Mouse (Mus musculus) MEL (cell line): Measurements from ENCODE around the gene Cux1. TPM values are rescaled to one million over a fixed set of nuclear protein-coding genes. Genes with fewer than 3 reads are reported as not detected.

Experiments
- DNase-seq: peaks from one replicate; pipeline ENCODE4 v3.0.0; 2011; ENCODE audit warnings: low read depth, low spot score
- H3K27ac ChIP-seq: 2 replicates; pipeline ENCODE4 v1.5.1; 2012; ENCODE audit warnings: low read depth, mild to moderate bottlenecking, control low read depth, low read length, moderate library complexity; ENCODE audit not compliant: control insufficient read depth
- H3K27me3 ChIP-seq, 2 experiments: fragments of 150-350 bp in 1 of 2; sonication (generic) in 1 of 2; 2 replicates each; pipeline ENCODE4 v1.6.1; 2012; ENCODE audit warnings: low read length in 2 of 2, mild to moderate bottlenecking in 2 of 2, improper control_type of control experiment in 1 of 2, moderate library complexity in 1 of 2; ENCODE audit not compliant: insufficient read depth in 2 of 2, control insufficient read depth in 1 of 2
- H3K36me3 ChIP-seq, 2 experiments: 2 replicates each; pipeline ENCODE4 v1.6.1; 2012 to 2014; ENCODE audit warnings: low read length in 2 of 2, improper control_type of control experiment in 1 of 2, inconsistent platforms in 1 of 2, mild to moderate bottlenecking in 1 of 2; ENCODE audit not compliant: insufficient read depth in 2 of 2, control insufficient read depth in 1 of 2
- H3K4me1 ChIP-seq, 2 experiments: fragments of 150-350 bp in 1 of 2; sonication (generic) in 1 of 2; 2 replicates each; pipeline ENCODE4 v1.6.1; 2012; ENCODE audit warnings: low read length in 2 of 2, improper control_type of control experiment in 1 of 2, mild to moderate bottlenecking in 1 of 2; ENCODE audit not compliant: insufficient read depth in 2 of 2, control insufficient read depth in 1 of 2
- H3K4me3 ChIP-seq, 2 experiments: fragments of 150-350 bp in 1 of 2; sonication (generic) in 1 of 2; 2 replicates each; pipeline ENCODE4 v1.5.1; 2012; ENCODE audit warnings: low read depth in 2 of 2, low read length in 2 of 2, mild to moderate bottlenecking in 2 of 2, moderate library complexity in 2 of 2, control low read depth in 1 of 2, improper control_type of control experiment in 1 of 2; ENCODE audit not compliant: control insufficient read depth in 1 of 2, insufficient read depth in 1 of 2
- H3K79me2 ChIP-seq: 2 replicates; pipeline ENCODE4 v1.6.1; 2012; ENCODE audit warnings: mild to moderate bottlenecking, low read length, moderate library complexity; ENCODE audit not compliant: control insufficient read depth, poor library complexity, insufficient read depth
- H3K9ac ChIP-seq: 2 replicates; pipeline ENCODE4 v1.6.1; 2012; ENCODE audit warnings: low read depth, mild to moderate bottlenecking, control low read depth, low read length, moderate library complexity; ENCODE audit not compliant: control insufficient read depth, poor library complexity, severe bottlenecking
- H3K9me3 ChIP-seq: fragments of 150-350 bp; sonication (generic); replicated peaks from 2 replicates; pipeline ENCODE4 v1.6.1; 2012; ENCODE audit warnings: mild to moderate bottlenecking, low read length, improper control_type of control experiment, moderate library complexity; ENCODE audit not compliant: insufficient read depth
- BHLHE40 ChIP-seq: IDR thresholded peaks from 2 replicates; pipeline ENCODE4 v1.6.1; 2012; ENCODE audit warnings: low read depth, mild to moderate bottlenecking, inconsistent platforms, low read length, improper control_type of control experiment, borderline replicate concordance
- CHD1 ChIP-seq: IDR thresholded peaks from 2 replicates; pipeline ENCODE4 v1.6.1; 2012; ENCODE audit warnings: low read depth, mild to moderate bottlenecking, inconsistent platforms, low read length, improper control_type of control experiment
- CHD2 ChIP-seq: IDR thresholded peaks from 2 replicates; pipeline ENCODE4 v1.6.1; 2011; ENCODE audit warnings: low read length, improper control_type of control experiment
- CTCF ChIP-seq, 3 experiments: IDR thresholded peaks in 2 of 3; conservative IDR thresholded peaks in 1 of 3; 2 replicates each; pipeline ENCODE4 v1.5.1; 2011 to 2012; ENCODE audit warnings: low read length in 3 of 3, low read depth in 2 of 3, mild to moderate bottlenecking in 2 of 3, improper control_type of control experiment in 1 of 3, inconsistent platforms in 1 of 3, mixed read lengths in 1 of 3, moderate library complexity in 1 of 3; ENCODE audit not compliant: control insufficient read depth in 1 of 3, insufficient read depth in 1 of 3, poor library complexity in 1 of 3, severe bottlenecking in 1 of 3
- E2F4 ChIP-seq: IDR thresholded peaks from 2 replicates; pipeline ENCODE4 v1.6.1; 2011; ENCODE audit warnings: low read depth, low read length, improper control_type of control experiment, borderline replicate concordance
- ETS1 ChIP-seq: IDR thresholded peaks from 2 replicates; pipeline ENCODE4 v1.6.1; 2012; ENCODE audit warnings: low read depth, mild to moderate bottlenecking, inconsistent platforms, low read length, improper control_type of control experiment, moderate library complexity
- KAT2A ChIP-seq: conservative IDR thresholded peaks from 2 replicates; pipeline ENCODE4 v1.6.1; 2012; ENCODE audit warnings: low read depth, low read length, improper control_type of control experiment, inconsistent platforms
- MAFK ChIP-seq: IDR thresholded peaks from 2 replicates; pipeline ENCODE4 v1.6.1; 2011; ENCODE audit warnings: low read depth, mild to moderate bottlenecking, low read length, improper control_type of control experiment, borderline replicate concordance
- MEF2A ChIP-seq: IDR thresholded peaks from 2 replicates; pipeline ENCODE4 v1.6.1; 2014; ENCODE audit warnings: low read depth, mild to moderate bottlenecking, inconsistent platforms, low read length, improper control_type of control experiment; ENCODE audit not compliant: poor library complexity, insufficient replicate concordance, severe bottlenecking; ENCODE audit errors: extremely low read depth
- MXI1 ChIP-seq: IDR thresholded peaks from 2 replicates; pipeline ENCODE4 v1.6.1; 2011; ENCODE audit warnings: mild to moderate bottlenecking, low read depth, low read length, improper control_type of control experiment
- MYB ChIP-seq: IDR thresholded peaks from 2 replicates; pipeline ENCODE4 v1.6.1; 2011; ENCODE audit warnings: mild to moderate bottlenecking, low read depth, low read length, improper control_type of control experiment
- NRF1 ChIP-seq: IDR thresholded peaks from 2 replicates; pipeline ENCODE4 v1.6.1; 2014; ENCODE audit warnings: low read depth, mild to moderate bottlenecking, inconsistent platforms, low read length, improper control_type of control experiment, moderate library complexity; ENCODE audit not compliant: poor library complexity, insufficient read depth, severe bottlenecking
- POLR2A ChIP-seq, 2 experiments: IDR thresholded peaks; 2 replicates each; pipeline ENCODE4 v1.6.1; 2011 to 2012; ENCODE audit warnings: low read length in 2 of 2, mild to moderate bottlenecking in 2 of 2, control low read depth in 1 of 2, improper control_type of control experiment in 1 of 2, low read depth in 1 of 2, moderate library complexity in 1 of 2; ENCODE audit not compliant: control insufficient read depth in 1 of 2, insufficient read depth in 1 of 2, poor library complexity in 1 of 2
- POLR2AphosphoS2 ChIP-seq: IDR thresholded peaks from 2 replicates; pipeline ENCODE4 v1.6.1; 2011; ENCODE audit warnings: low read length, improper control_type of control experiment
- SIN3A ChIP-seq: IDR thresholded peaks from 2 replicates; pipeline ENCODE4 v1.6.1; 2012; ENCODE audit warnings: low read length, improper control_type of control experiment, inconsistent platforms
- TCF12 ChIP-seq: IDR thresholded peaks from 2 replicates; pipeline ENCODE4 v1.6.1; 2014; ENCODE audit warnings: low read depth, mild to moderate bottlenecking, inconsistent platforms, low read length, improper control_type of control experiment, moderate library complexity
- USF1 ChIP-seq: IDR thresholded peaks from 2 replicates; pipeline ENCODE4 v1.6.1; 2014; ENCODE audit warnings: low read depth, mild to moderate bottlenecking, inconsistent platforms, low read length, improper control_type of control experiment, moderate library complexity
- ZMIZ1 ChIP-seq: IDR thresholded peaks from 2 replicates; pipeline ENCODE4 v1.6.1; 2012; ENCODE audit warnings: low read depth, mild to moderate bottlenecking, inconsistent platforms, low read length, improper control_type of control experiment, moderate library complexity
- polyA plus RNA-seq, 2 experiments: library from polyadenylated mRNA; stranded (reverse) in 1 of 2; unstranded in 1 of 2; fragments of >175 nt in 1 of 2; fragments of >200 nt in 1 of 2; gene quantifications; 2 replicates each; pipeline versions ENCODE4 v1.2.1 to v1.2.4; 2012; ENCODE audit warnings: low replicate concordance in 2 of 2, low read depth in 1 of 2; ENCODE audit not compliant: insufficient read length in 2 of 2, insufficient read depth in 1 of 2, missing spikeins in 1 of 2
- total RNA-seq: library from RNA; depleted of rRNA; stranded (reverse); fragments of 300-350 nt; gene quantifications from 2 replicates; pipeline ENCODE4 v1.2.3, GENCODE M21; 2012

The Cux1 gene
- total and polyA plus RNA-seq, 3 experiments = 71.1 to 104 TPM; not detected in 1

DNA sequence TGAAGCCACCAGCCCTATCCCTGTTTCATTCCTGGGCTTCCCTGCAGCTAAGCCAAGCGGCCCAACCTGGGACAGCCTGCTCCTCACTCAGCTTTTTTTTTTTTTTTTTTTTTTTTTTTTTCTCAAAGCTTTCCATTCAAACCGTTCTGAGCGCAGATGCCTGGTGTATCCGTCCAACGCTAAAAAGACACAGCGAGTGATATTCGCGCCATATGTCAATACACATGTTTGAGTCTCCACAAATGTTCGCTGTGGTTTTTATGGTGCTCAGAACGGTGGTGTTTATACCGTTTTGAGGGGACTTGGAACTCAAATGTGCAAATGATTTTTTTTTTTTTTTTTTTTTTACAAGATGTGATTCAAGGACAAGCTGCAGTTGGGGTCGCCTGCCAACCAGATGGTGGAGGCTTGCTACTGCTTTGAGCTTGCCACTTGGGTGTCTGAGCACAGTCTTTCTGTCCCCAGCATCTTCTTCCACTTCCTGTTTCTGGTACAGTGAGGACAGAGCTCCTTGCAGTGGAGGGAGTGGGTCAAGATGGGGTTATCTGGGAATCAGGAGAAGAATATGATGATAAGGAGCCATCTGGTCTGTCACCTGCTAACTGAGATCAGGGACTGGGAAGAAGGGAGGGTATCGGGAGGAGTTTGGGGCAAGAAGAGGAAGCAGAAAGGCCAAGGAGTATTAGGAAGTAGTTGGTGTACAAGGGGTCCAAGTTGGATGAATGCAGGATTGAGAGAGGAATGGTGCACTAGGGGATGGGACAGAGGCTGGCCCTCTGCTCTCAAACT, 36.1 kb upstream of the Cux1 start (continued):
- TF ChIP-seq SIN3A = no peak
- TF ChIP-seq MEF2A = no peak
- no peak for TF ChIP-seq USF1
- no peak for TF ChIP-seq KAT2A
- TF ChIP-seq POLR2A (IDR thresholded peaks at IDR 0.05; ENCODE audit: control insufficient read depth in 1 of 2, insufficient read depth in 1 of 2, low read depth in 1 of 2, low read length in 2 of 2, poor library complexity in 1 of 2) = no peak
- no peak for TF ChIP-seq CHD2
- peak; percentile 74 for TF ChIP-seq ETS1
- no peak for TF ChIP-seq CTCF (IDR thresholded peaks at IDR 0.05 in 2 of 3, conservative IDR thresholded peaks at IDR 0.05 in 1 of 3; ENCODE audit: control insufficient read depth in 1 of 3, insufficient read depth in 1 of 3, low read depth in 2 of 3, low read length in 3 of 3, poor library complexity in 1 of 3, severe bottlenecking in 1 of 3)
- no peak for TF ChIP-seq POLR2AphosphoS2
- TF ChIP-seq CHD1 = no peak
- TF ChIP-seq MAFK = no peak
- TF ChIP-seq BHLHE40 = no peak
- no peak for TF ChIP-seq ZMIZ1
- no peak for TF ChIP-seq E2F4
- TF ChIP-seq MYB = no peak
- no peak for TF ChIP-seq NRF1
- peak; percentile 63 for TF ChIP-seq TCF12

DNA sequence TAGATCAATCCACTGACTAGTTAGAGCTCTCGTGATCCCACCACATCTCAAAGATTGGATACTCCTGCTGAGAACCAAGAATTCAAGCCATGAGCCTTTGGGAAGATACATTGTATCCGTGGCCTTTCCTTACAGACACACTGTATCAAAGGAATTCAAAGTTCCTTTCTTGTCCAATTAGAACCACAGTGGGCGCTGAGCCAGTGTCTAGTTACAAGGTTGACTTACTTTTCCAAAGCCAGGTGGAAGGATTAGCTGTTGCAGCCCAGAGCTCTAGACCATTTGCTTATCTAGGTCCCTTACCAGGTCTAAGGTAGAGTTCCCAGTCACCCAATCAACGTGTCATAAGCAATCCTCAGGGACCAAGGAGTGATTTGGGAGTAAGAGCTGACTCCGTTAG, 33.2 kb upstream of the Cux1 start:
- no peak overlapping the region for H3K4me3 ChIP-seq
- H3K27ac ChIP-seq = no peak overlapping the region
- peaks cover 0 to 7% of the 10 kb centered on the region in 2 experiments; a peak in 2 of 4 replicates for H3K36me3 ChIP-seq
- no peak for TF ChIP-seq MXI1
- no peak for TF ChIP-seq USF1
- no peaks in the 10 kb centered on the region for H3K27me3 ChIP-seq
- H3K4me1 ChIP-seq = peaks cover 13 to 22% of the 10 kb centered on the region in 2 experiments
- H3K79me2 ChIP-seq = no peaks in the 10 kb centered on the region
- DNase-seq = no peak
- no peak overlapping the region for H3K9ac ChIP-seq
- H3K9me3 ChIP-seq = no peaks in the 10 kb centered on the region
